Mouse (Mus musculus): Measurements from ENCODE around the gene Adamts20.

Gene Adamts20

DNA sequence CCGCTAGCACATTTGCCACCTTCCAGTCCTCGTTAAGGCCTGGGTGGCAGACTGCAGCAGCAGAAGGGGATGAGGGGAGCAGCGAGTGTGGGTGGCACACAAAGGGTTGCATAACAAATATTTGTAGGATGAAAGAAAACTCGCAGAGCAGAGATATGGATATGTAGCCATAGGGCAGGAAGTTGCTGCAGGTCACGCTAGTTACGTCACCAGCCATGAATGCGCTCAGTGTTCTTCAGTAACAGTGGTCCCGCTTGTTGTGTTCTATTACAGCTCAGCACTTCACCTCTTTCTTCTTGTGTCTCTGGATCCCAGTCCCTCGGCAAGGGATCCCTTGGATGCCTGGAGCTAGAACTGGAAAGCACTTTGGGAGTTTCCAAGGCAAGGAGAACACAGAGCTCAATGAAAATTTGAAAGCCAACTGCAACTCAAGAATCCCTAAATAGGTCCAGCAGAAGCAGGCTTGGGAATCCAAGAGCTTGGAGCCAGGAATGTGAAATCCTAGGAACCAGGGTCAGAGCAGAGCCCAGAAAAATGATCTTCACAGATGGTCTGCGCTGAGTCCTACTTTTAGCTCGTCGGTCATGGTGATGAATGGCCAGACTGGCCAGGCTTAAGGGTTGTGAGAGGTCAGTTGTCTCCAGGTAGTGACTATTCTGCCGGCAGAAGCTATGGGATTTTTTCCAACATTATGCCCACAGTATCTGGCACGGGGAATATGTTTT lies 34.4 kb downstream of the Adamts20 start:
- TF ChIP-seq CTCF (conservative IDR thresholded peaks at IDR 0.05; ENCODE audit: low read length) (no peak), NANOG (IDR thresholded peaks at IDR 0.05; ENCODE audit: borderline replicate concordance, low read length) (no peak), POU5F1 (IDR thresholded peaks at IDR 0.05; ENCODE audit: borderline replicate concordance, low read length) (no peak)
- no peaks in the 10 kb centered on the region for H3K36me3 ChIP-seq (ENCODE audit: insufficient read depth, low read length)
- H3K9me3 ChIP-seq (ENCODE audit: low read length): no peaks in the 10 kb centered on the region
- H3K4me1 ChIP-seq (replicated peaks; ENCODE audit: low read depth, low read length): no peaks in the 10 kb centered on the region
- H3K4me3 ChIP-seq (replicated peaks; ENCODE audit: low read length): no peak overlapping the region
- no peaks in the 10 kb centered on the region for H3K27me3 ChIP-seq (ENCODE audit: insufficient read depth, low read length)

DNA sequence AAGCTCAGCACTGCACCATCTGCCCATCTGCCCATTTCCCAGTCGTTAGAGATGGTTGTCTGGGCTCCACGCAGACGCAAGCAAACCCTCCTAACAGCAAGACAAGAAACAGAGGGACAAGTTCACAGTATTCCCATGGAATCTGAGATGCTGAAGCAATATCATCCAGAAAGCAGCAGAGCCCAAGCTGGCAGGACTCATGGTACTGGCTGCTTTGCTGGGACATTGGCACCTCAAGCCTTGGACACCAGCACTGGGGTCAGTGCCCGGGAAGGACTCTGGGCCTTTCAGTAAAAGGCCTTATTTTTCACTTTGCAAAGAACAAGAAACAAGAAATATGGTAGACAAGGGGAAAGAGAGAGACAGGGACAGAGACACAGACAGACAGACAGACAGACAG lies 36.5 kb downstream of the Adamts20 start:
- TF ChIP-seq NANOG (IDR thresholded peaks at IDR 0.05; ENCODE audit: borderline replicate concordance, low read length) (no peak), POU5F1 (IDR thresholded peaks at IDR 0.05; ENCODE audit: borderline replicate concordance, low read length) (no peak), CTCF (conservative IDR thresholded peaks at IDR 0.05; ENCODE audit: low read length) (no peak)
- no peaks in the 10 kb centered on the region for H3K9me3 ChIP-seq (ENCODE audit: low read length)
- no peaks in the 10 kb centered on the region for H3K27me3 ChIP-seq (ENCODE audit: insufficient read depth, low read length)
- no peaks in the 10 kb centered on the region for H3K36me3 ChIP-seq (ENCODE audit: insufficient read depth, low read length)
- no peak overlapping the region for H3K4me3 ChIP-seq (replicated peaks; ENCODE audit: low read length)
- no peaks in the 10 kb centered on the region for H3K4me1 ChIP-seq (replicated peaks; ENCODE audit: low read depth, low read length)

DNA sequence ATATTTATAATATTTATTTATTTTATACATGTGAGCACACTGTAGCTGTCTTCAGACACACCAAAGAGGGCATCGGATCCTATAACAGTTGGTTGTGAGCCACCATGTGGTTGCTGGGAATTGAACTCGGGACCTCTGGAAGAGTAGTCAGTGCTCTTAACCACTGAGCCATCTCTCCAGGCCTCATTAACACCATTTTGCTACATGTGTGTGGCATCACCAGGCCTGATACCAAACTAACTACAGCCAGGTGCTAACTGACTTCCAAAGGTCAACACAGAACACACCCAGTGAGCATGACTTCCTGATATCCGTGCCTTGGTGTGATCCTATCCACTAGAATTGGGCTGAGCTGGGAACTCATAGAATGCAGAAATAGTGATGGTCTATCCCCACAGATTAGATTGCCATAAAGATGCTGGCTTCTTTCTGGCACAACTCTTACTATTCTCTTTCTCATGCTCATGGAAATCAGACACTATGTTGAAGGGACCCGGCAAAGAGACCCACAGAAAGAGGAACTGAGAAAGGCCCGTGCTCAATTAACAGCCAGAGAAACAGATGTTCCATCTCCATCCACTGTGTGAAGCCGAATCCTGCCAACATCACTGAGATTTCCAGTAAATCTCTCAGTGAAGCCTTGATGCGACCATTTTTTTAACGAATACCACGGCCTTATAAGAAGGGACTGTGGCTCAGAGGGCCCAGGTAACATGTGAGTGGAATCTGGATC lies 37.6 kb downstream of the Adamts20 start:
- Histone ChIP-seq H3K27me3 (ENCODE audit: insufficient read depth, low read length) (no peaks in the 10 kb centered on the region), H3K9me3 (ENCODE audit: low read length) (no peaks in the 10 kb centered on the region), H3K36me3 (ENCODE audit: insufficient read depth, low read length) (no peaks in the 10 kb centered on the region), H3K4me3 (replicated peaks; ENCODE audit: low read length) (no peak overlapping the region), H3K4me1 (replicated peaks; ENCODE audit: low read depth, low read length) (no peaks in the 10 kb centered on the region)
- TF ChIP-seq POU5F1 (IDR thresholded peaks at IDR 0.05; ENCODE audit: borderline replicate concordance, low read length): no peak
- no peak for TF ChIP-seq CTCF (conservative IDR thresholded peaks at IDR 0.05; ENCODE audit: low read length)
- no peak for TF ChIP-seq NANOG (IDR thresholded peaks at IDR 0.05; ENCODE audit: borderline replicate concordance, low read length)

DNA sequence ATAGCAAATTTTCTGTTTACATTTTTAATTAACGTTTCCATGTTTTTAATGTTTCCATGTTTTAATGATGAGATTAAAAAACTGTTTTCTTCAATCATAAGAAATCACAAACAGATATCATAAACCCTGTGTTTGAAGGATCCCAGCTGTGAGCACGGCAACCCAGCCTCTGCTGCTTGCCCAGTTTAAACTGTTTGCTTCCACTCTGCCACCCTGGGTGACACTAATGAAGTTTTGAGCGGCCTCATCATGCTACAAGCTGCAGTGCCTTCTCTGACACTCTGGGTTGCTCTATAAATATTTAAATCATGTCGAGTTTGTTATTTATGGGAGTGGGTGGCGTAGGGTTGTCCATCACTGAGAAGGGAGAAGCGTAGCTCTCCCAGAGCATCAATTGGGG lies 44.7 kb downstream of the Adamts20 start:
- Histone ChIP-seq H3K4me1 (replicated peaks; ENCODE audit: low read depth, low read length) (no peaks in the 10 kb centered on the region), H3K9me3 (ENCODE audit: low read length) (no peaks in the 10 kb centered on the region), H3K27me3 (ENCODE audit: insufficient read depth, low read length) (no peaks in the 10 kb centered on the region), H3K36me3 (ENCODE audit: insufficient read depth, low read length) (no peaks in the 10 kb centered on the region), H3K4me3 (replicated peaks; ENCODE audit: low read length) (no peak overlapping the region)
- TF ChIP-seq POU5F1 (IDR thresholded peaks at IDR 0.05; ENCODE audit: borderline replicate concordance, low read length) (no peak), NANOG (IDR thresholded peaks at IDR 0.05; ENCODE audit: borderline replicate concordance, low read length) (no peak), CTCF (conservative IDR thresholded peaks at IDR 0.05; ENCODE audit: low read length) (no peak)

DNA sequence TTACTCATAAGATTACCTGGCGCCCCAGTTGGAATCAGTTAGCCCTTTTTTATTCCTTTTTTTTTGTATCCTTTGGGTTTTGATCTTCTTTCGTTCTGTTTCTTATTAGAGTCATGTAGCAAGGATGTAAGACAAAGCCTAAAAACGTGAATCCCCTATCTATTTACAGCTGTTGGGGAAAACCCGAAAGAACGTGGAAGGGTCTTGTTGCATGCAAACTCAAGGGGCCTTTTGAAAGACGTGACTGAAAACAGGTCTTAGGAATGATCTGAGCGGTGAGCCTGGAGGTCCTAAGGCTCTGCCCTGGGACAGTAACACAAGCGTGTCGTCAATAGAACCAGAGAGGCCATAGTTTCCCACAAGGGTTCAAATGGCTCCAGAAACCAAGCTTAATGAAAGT lies 46.1 kb downstream of the Adamts20 start:
- Histone ChIP-seq H3K27me3 (ENCODE audit: insufficient read depth, low read length) (no peaks in the 10 kb centered on the region), H3K4me3 (replicated peaks; ENCODE audit: low read length) (no peak overlapping the region), H3K4me1 (replicated peaks; ENCODE audit: low read depth, low read length) (no peaks in the 10 kb centered on the region), H3K36me3 (ENCODE audit: insufficient read depth, low read length) (no peaks in the 10 kb centered on the region), H3K9me3 (ENCODE audit: low read length) (no peaks in the 10 kb centered on the region)
- TF ChIP-seq NANOG (IDR thresholded peaks at IDR 0.05; ENCODE audit: borderline replicate concordance, low read length) (no peak), POU5F1 (IDR thresholded peaks at IDR 0.05; ENCODE audit: borderline replicate concordance, low read length) (no peak), CTCF (conservative IDR thresholded peaks at IDR 0.05; ENCODE audit: low read length) (no peak)

DNA sequence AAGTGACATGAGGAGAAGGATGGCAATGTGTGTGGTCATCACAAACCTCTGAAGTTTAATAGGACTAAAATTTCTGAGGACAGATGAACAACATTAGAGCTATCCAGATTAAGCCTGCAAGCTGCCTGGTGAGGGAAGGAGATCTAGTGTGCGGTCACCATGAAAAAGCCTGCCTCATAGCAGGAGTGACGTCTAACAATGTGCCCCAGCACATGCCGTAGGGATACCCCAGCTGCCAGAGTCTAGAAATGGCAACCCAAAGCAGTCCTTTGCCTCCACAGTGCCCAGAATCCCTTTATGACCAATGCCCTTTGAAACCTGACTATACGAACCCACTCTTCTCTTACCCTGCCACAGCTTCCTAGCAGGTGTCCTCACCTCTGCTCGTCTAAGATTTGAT lies 46.8 kb downstream of the Adamts20 start:
- H3K4me3 ChIP-seq (replicated peaks; ENCODE audit: low read length): no peak overlapping the region
- H3K4me1 ChIP-seq (replicated peaks; ENCODE audit: low read depth, low read length): no peaks in the 10 kb centered on the region
- H3K27me3 ChIP-seq (ENCODE audit: insufficient read depth, low read length): no peaks in the 10 kb centered on the region
- no peaks in the 10 kb centered on the region for H3K36me3 ChIP-seq (ENCODE audit: insufficient read depth, low read length)
- no peaks in the 10 kb centered on the region for H3K9me3 ChIP-seq (ENCODE audit: low read length)
- TF ChIP-seq POU5F1 (IDR thresholded peaks at IDR 0.05; ENCODE audit: borderline replicate concordance, low read length): no peak
- no peak for TF ChIP-seq NANOG (IDR thresholded peaks at IDR 0.05; ENCODE audit: borderline replicate concordance, low read length)
- no peak for TF ChIP-seq CTCF (conservative IDR thresholded peaks at IDR 0.05; ENCODE audit: low read length)

DNA sequence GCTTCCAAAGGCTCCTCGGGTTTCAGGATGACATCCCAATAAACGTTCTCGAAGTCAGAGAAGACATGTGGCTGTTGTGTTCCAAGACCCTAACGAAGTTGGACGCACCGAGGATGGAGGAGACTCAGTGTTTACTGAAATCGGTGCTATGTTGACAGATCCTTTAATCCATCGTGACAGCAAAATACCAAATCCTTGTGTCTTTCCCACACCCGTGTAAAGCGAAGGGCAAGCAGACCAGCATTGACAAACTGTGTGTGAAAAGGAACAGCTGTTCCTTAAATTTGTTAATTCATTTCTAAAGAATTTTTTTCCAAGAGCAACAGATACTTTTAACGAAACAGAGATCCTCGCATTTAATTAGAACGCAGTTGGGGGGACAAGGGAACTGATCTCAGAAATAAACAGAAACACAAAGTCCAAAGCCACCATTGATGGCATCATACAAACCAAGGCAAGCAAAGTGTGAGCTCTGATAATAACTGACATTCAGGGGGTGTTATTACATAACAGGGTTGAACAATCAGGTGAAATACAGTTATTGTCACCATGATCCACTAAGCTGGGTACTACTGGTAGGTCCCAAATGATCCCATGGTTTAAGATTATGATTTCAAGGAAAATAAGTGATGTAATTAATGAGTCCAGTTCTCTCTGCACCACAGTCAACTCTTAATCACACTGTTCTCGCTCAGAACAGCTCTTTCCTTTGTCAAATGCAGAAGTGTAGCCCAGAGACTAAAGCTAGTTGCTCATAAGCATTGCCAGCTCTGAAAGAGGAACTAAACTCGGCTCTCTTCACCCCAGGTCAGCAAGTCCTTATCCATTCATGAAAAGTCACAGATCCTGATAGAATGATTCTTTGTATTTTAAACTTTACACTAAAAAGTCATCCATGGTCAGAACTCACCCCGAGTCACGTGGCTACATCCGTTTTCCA lies 47.7 kb downstream of the Adamts20 start:
- no peak for TF ChIP-seq CTCF (conservative IDR thresholded peaks at IDR 0.05; ENCODE audit: low read length)
- no peak for TF ChIP-seq POU5F1 (IDR thresholded peaks at IDR 0.05; ENCODE audit: borderline replicate concordance, low read length)
- TF ChIP-seq NANOG (IDR thresholded peaks at IDR 0.05; ENCODE audit: borderline replicate concordance, low read length): no peak
- Histone ChIP-seq H3K27me3 (ENCODE audit: insufficient read depth, low read length) (no peaks in the 10 kb centered on the region), H3K9me3 (ENCODE audit: low read length) (no peaks in the 10 kb centered on the region), H3K36me3 (ENCODE audit: insufficient read depth, low read length) (no peaks in the 10 kb centered on the region), H3K4me1 (replicated peaks; ENCODE audit: low read depth, low read length) (no peaks in the 10 kb centered on the region), H3K4me3 (replicated peaks; ENCODE audit: low read length) (no peak overlapping the region)

DNA sequence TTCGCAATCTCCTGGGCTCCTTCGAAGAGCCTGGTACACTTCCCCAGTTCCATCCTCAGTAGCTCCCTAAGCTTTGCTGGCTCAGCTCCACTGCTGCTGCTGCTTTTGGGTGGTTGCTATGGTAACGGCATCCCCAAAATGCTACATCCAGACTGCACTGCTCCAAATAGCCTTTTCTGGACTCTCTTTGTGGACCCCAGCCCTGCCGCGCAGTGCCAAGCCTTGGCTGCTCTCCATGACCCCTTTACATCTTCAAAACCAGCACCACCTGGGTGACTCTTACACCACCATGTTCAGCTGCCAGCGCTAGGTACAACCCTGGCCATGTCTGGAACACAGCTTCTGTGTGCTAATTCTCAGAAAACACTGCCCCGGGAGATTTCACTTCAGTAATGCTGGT lies 55.4 kb downstream of the Adamts20 start:
- no peak overlapping the region for H3K4me3 ChIP-seq (replicated peaks; ENCODE audit: low read length)
- no peaks in the 10 kb centered on the region for H3K36me3 ChIP-seq (ENCODE audit: insufficient read depth, low read length)
- no peaks in the 10 kb centered on the region for H3K9me3 ChIP-seq (ENCODE audit: low read length)
- peaks cover 20% of the 10 kb centered on the region for H3K27me3 ChIP-seq (ENCODE audit: insufficient read depth, low read length)
- no peak for TF ChIP-seq POU5F1 (IDR thresholded peaks at IDR 0.05; ENCODE audit: borderline replicate concordance, low read length)
- TF ChIP-seq CTCF (conservative IDR thresholded peaks at IDR 0.05; ENCODE audit: low read length): no peak
- TF ChIP-seq NANOG (IDR thresholded peaks at IDR 0.05; ENCODE audit: borderline replicate concordance, low read length): no peak
- 0 out of 2 replicates have a peak, but pooled peaks cover under 1% of the 10 kb centered on the region for H3K4me1 ChIP-seq (replicated peaks; ENCODE audit: low read depth, low read length)

Measured in E14TG2a.4 (cell line).